Mouse (Mus musculus) forebrain, embryonic 16.5 days (tissue): ENCODE data around the gene Cdh8. TPM values are rescaled to one million over a fixed set of nuclear protein-coding genes. Genes with fewer than 3 reads are reported as not detected.

Experiments
- ATAC-seq: fragments of 200-750 bp; cut with Nextera tagmentation; 2 replicates; pipeline ENCODE4 v1.8.0; 2017; ENCODE audit warnings: mild to moderate bottlenecking, moderate library complexity
- H3K27ac ChIP-seq: fragments of 300-500 bp; sonication (generic); 2 replicates; pipeline ENCODE4 v1.5.1; 2014; ENCODE audit warnings: low read length, control low read depth
- H3K27me3 ChIP-seq: fragments of 300-500 bp; sonication (generic); replicated peaks from 2 replicates; pipeline ENCODE4 v1.6.1; 2014; ENCODE audit warnings: low read length; ENCODE audit not compliant: control insufficient read depth, insufficient read depth
- H3K36me3 ChIP-seq: fragments of 300-500 bp; sonication (generic); 2 replicates; pipeline ENCODE4 v1.6.1; 2014; ENCODE audit not compliant: control insufficient read depth, insufficient read depth
- H3K4me1 ChIP-seq: fragments of 300-500 bp; sonication (generic); replicated peaks from 2 replicates; pipeline ENCODE4 v1.6.1; 2014; ENCODE audit warnings: low read length; ENCODE audit not compliant: control insufficient read depth, insufficient read depth
- H3K4me2 ChIP-seq: fragments of 300-500 bp; sonication (generic); 2 replicates; pipeline ENCODE4 v1.6.1; 2014; ENCODE audit warnings: mild to moderate bottlenecking, low read length, control low read depth
- H3K4me3 ChIP-seq: fragments of 300-500 bp; sonication (generic); replicated peaks from 2 replicates; pipeline ENCODE4 v1.5.1; 2014; ENCODE audit warnings: mild to moderate bottlenecking, low read length, control low read depth
- H3K9ac ChIP-seq: fragments of 300-500 bp; sonication (generic); replicated peaks from 2 replicates; pipeline ENCODE4 v1.6.1; 2014; ENCODE audit warnings: low read depth, low read length, control low read depth
- H3K9me3 ChIP-seq: fragments of 300-500 bp; sonication (generic); 2 replicates; pipeline ENCODE4 v1.6.1; 2016; ENCODE audit warnings: low read length; ENCODE audit not compliant: control insufficient read depth
- whole genome bisulfite sequencing: fragments of 180-500 bp; shearing (Covaris S2); extraction: QIAGEN DNeasy Blood & Tissue Kit; methylation state at CpG from one replicate; pipeline ENCODE4 v1.1.7; 2014; 5-methylcytosine and 5-hydroxymethylcytosine counted together
- polyA plus RNA-seq: library from polyadenylated mRNA; unstranded; fragments of >200 nt; fragmentation: Nextera tagmentation; extraction: Ambion mirVana; gene quantifications from 2 replicates; pipeline ENCODE4 v1.2.1, GENCODE M21; 2015

The Cdh8 gene
- polyA plus RNA-seq, 1 experiment from 2014 or later: 51.4 TPM

DNA sequence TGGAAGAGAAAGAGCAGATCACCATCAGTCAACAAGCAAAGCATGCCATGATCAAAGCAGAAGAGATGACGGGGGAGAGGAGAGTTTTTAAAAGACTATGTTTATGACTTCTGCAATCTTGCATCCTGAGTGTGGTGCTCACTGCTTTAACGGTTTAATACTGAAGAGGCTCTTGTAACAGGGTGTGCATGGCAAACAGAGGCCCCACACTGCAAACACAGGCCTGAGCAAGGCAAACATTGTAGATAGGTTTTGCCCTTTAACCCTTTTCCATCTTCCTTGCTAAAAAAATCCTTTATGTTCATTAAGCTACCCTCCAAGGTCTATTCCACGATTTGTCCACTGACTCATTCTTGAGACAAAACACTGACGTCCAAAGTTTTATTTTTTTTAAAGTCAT, 385.2 kb downstream of the Cdh8 start:
- H3K4me1 ChIP-seq: no peaks in the 10 kb centered on the region
- no peak for ATAC-seq
- 85% methylated on average over 4 of the region's 4 CpGs for WGBS
- no peak overlapping the region for H3K4me2 ChIP-seq
- H3K4me3 ChIP-seq: no peak overlapping the region
- no peak overlapping the region for H3K27ac ChIP-seq
- no peaks in the 10 kb centered on the region for H3K36me3 ChIP-seq
- H3K27me3 ChIP-seq: no peaks in the 10 kb centered on the region
- H3K9me3 ChIP-seq: no peaks in the 10 kb centered on the region
- H3K9ac ChIP-seq: no peak overlapping the region
